Mouse (Mus musculus) embryonic stem cell, embryonic (primary cell): ENCODE data around the gene Tns4.

Experiments
- CTCF ChIA-PET, 4 experiments: fragments of 300-600 bp in 2 of 4; fragments of 350-600 bp in 2 of 4; sonication (Branson Sonifier 250); formaldehyde crosslinking; loops; one replicate each; lab custom pipeline; 2022; ENCODE audit warnings: inconsistent platforms in 2 of 4; lab: Charles Lee
- POLR2A ChIA-PET, 4 experiments: fragments of 300-600 bp in 2 of 4; fragments of 350-600 bp in 2 of 4; sonication (Branson Sonifier 250); formaldehyde crosslinking; loops; one replicate each; lab custom pipeline; 2022; ENCODE audit warnings: antibody characterized with exemption in 4 of 4, inconsistent platforms in 1 of 4; lab: Charles Lee

Gene Tns4

DNA sequence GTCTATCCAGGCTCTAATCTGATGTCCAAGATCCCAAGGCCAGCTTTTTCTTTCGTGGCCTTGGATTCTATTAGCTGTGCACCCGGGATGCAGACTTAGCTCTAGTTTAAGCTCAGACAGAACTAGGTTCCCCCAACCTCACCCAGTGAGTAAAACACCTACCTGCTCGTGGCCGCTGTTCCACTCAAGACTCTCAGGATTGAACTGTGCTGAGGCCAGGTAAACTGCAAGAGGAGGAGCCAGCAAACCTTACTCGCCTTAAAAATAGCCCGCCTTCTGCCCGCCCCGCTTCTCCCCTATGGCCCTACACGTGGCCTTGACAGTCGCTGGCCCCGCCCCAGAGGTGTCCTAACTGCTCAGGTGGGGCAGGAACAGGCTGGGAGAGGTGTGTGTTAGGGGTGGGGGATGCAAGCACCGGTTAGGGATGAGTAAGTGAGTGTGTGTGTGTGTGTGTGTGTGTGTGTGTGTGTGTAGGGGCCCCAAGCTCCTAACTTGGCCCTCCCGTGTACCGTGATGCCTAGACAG, at the start of gene Tns4:
Gene Tns4 (minus strand): TSS at position 230 of the 525 bp plus-strand sequence.
- ChIA-PET POLR2A (interaction anchor here in 2 of 4 experiments (0.6 to 1.7 kb wide), 6 partner anchors 11 to 135 kb away, joined by 3 to 6 read pairs (median 4); no protein-coding TSS in a partner anchor), CTCF (interaction anchor here in 3 of 4 experiments (0.6 to 2.9 kb wide), 7 partner anchors 21 to 61 kb away, joined by 3 to 16 read pairs (median 5); no protein-coding TSS in a partner anchor)

GRCm38 (mm10) chr11:99137385-99137784, 48.3 kb upstream of the Tns4 start:
- POLR2A ChIA-PET: interaction anchor here in 2 of 4 experiments (1.0 to 1.3 kb wide), 3 partner anchors 27 to 113 kb away, joined by 3 read pairs; partner anchors contain the start of gene Top2a (in 1 of the 2)
- CTCF ChIA-PET: interaction anchor here in 2 of 4 experiments (0.5 to 1.4 kb wide), 3 partner anchors 10 to 205 kb away, joined by 3 read pairs; no protein-coding TSS in a partner anchor

DNA sequence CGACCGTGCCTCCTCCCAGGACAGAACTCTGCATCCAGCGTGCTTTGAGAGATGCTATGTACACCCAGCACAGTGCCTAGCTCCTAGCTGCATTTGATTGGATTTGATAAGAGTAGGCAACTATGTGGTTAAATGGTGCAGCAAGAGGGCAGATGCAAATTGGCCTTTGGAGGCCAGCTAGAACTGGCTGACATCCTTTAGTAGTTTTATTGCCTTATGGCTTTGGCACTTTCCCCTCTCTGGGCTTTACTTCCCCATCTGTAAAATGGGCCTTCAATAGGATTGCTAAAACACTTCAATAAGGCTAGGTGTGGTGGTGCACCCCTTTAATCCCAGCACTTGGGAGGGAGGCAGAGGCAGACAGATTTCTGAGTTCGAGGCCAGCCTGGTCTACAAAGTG, 47.9 kb upstream of the Tns4 start:
- POLR2A ChIA-PET: interaction anchor here in 2 of 4 experiments (1.0 to 1.3 kb wide), 3 partner anchors 27 to 150 kb away, joined by 3 to 6 read pairs (median 3); no protein-coding TSS in a partner anchor
- CTCF ChIA-PET: interaction anchor here in 3 of 4 experiments (0.5 to 1.4 kb wide), 5 partner anchors 10 to 205 kb away, joined by 3 to 4 read pairs (median 3); no protein-coding TSS in a partner anchor

GRCm38 (mm10) chr11:99136361-99136760, 47.3 kb upstream of the Tns4 start:
- POLR2A ChIA-PET: interaction anchor here in 3 of 4 experiments (0.7 to 1.6 kb wide), 5 partner anchors 26 to 149 kb away, joined by 3 to 6 read pairs (median 3); partner anchors contain the start of gene Top2a (in 1 of the 3)
- CTCF ChIA-PET: interaction anchor here in 3 of 4 experiments (0.6 to 1.4 kb wide), 5 partner anchors 11 to 121 kb away, joined by 3 to 7 read pairs (median 3); no protein-coding TSS in a partner anchor

GRCm38 (mm10) chr11:99135047-99135440, 45.9 kb upstream of the Tns4 start:
- ChIA-PET POLR2A (interaction anchor here in 2 of 4 experiments (0.7 to 3.2 kb wide), 6 partner anchors 9 to 111 kb away, joined by 3 to 17 read pairs (median 3); partner anchors contain the start of gene Top2a (in 1 of the 2)), CTCF (interaction anchor here in 3 of 4 experiments (0.6 to 1.0 kb wide), 5 partner anchors 10 to 126 kb away, joined by 3 to 5 read pairs (median 3); no protein-coding TSS in a partner anchor)

GRCm38 (mm10) chr11:99134266-99135046, 45.4 kb upstream of the Tns4 start:
- ChIA-PET CTCF (interaction anchor here (0.6 to 1.0 kb wide), 6 partner anchors 9 to 1059 kb away, joined by 3 to 5 read pairs (median 3); partner anchors contain the start of gene Krt9 (in 1 of the 4)), POLR2A (interaction anchor here in 3 of 4 experiments (0.6 to 3.2 kb wide), 8 partner anchors 9 to 111 kb away, joined by 3 to 17 read pairs (median 4); partner anchors contain the start of gene Top2a (in 1 of the 3))

DNA sequence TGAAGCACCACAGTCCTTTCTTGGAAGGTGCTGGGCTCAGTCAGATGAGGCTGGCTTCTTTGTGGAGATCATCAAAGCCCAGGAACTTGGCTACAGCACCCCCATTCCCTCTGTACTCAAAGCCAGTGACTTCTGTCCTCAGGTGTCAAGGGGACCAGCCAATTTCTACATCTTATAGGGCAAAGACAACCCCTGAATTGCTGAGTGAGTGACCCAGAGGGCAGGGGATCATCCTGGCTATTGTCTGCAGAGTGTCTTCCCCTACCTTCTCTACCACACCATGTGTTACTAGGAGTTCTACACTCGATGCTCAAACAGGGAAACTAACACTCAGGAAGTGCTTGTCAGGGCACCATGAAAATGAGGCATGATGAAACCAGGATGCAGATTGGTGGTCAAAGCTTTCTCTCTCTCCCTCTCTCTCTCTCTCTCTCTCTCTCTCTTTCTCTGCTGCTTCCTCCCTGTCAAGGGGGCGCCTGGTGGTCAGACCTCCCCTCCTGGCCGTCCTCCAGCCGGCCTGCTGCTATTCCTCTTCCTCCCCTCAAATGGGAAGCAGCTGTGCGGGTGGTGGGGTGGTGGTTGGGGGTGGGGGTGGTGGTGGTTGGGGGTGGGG, 44.3 kb upstream of the Tns4 start:
- ChIA-PET CTCF (no interaction called here), POLR2A (interaction anchor here in 2 of 4 experiments (0.7 to 3.2 kb wide), 6 partner anchors 8 to 78 kb away, joined by 3 to 17 read pairs (median 3); no protein-coding TSS in a partner anchor)

GRCm38 (mm10) chr11:99132091-99132730, 43.1 kb upstream of the Tns4 start:
- CTCF ChIA-PET: interaction anchor here in 3 of 4 experiments (0.5 to 1.6 kb wide), 11 partner anchors 10 to 198 kb away, joined by 3 to 7 read pairs (median 3); partner anchors contain the start of gene Igfbp4 (in 1 of the 3)
- POLR2A ChIA-PET: interaction anchor here in 3 of 4 experiments (0.6 to 2.1 kb wide), 17 partner anchors 8 to 1188 kb away, joined by 3 to 8 read pairs (median 3); partner anchors contain the start of gene Cdc6 (in 1 of the 3)

DNA sequence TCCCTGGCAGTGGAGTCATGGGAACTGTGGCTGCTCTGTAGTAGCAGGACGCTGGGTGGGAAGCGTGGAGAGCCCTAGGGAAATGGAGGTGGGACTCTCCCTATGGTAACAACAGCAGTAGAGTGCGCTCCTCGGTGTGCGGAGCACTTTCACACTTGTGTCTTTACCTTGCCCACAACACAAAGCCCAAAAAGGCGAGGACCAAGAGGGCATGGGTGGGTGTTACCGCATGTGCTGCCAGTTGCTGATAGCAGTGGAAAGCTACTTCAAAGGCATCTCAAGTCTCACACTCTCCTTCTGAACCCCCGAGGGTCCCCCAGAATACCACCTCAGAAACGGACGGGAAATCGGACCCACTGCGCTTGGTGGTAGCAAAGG, 42.3 kb upstream of the Tns4 start:
- POLR2A ChIA-PET: interaction anchor here in 3 of 4 experiments (0.6 to 2.1 kb wide), 14 partner anchors 8 to 1189 kb away, joined by 3 to 8 read pairs (median 4); partner anchors contain the start of gene Cdc6 (in 1 of the 3)
- CTCF ChIA-PET: interaction anchor here in 3 of 4 experiments (0.6 to 1.6 kb wide), 10 partner anchors 9 to 197 kb away, joined by 3 to 7 read pairs (median 4); partner anchors contain the start of gene Igfbp4 (in 1 of the 3)

DNA sequence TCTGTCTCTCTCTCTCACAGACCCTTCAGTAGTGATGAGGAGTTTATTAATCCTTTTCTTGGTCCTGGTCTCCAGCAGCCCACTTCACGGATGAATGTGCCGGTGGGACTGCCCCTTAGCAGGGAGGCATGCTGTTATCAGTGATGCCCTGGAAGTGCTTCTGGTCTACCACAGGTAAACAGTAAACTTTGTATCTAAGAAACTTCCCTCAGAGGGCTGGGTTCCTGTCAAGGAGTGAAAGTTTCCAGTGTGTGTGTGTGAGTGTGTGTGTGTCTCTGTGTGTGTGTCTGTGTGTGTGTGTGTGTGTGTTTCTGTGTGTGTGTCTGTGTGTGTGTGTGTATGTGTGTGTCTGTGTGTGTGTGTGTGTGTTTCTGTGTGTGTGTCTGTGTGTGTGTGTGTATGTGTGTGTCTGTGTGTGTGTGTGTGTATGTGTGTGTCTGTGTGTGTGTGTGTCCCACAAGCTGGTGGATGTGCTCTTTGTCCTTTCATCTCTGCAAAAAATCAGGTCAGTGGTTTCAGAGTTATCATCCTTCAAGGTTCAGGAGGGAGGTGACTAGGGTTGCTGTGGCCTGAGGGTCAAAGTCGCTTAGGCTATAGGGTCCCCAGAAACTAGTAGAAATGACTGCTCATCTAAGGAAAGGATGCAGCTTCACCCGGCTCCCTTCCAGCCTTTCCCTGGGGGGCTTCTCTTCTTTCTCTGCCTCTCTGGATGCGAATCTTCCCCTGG, 41.8 kb upstream of the Tns4 start:
- CTCF ChIA-PET: interaction anchor here in 3 of 4 experiments (0.7 to 1.6 kb wide), 6 partner anchors 8 to 158 kb away, joined by 3 to 5 read pairs (median 4); no protein-coding TSS in a partner anchor

DNA sequence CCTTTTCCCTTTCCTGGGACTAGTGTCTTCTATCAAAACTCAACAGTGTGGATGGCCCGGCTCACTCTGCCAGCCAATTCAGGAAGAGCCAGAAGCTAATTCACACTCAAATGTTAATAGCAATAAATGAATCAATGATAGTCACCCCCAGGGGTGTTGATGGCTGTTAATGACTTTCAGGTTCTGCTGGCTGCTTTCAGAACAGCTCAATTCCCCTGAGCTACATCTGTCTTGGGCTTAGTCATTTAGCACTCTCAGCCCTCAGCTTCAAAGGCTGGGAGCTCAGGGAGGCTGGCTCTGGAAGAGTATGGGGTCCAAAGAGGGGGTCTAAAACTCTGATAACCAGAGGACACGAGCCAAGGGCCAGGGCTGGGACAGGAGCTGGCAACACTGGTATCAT, 40.2 kb upstream of the Tns4 start:
- CTCF ChIA-PET: interaction anchor here in 3 of 4 experiments (0.6 to 0.9 kb wide), 5 partner anchors 19 to 1182 kb away, joined by 3 to 9 read pairs (median 3); no protein-coding TSS in a partner anchor
- POLR2A ChIA-PET: interaction anchor here in 2 of 4 experiments (0.5 to 1.6 kb wide), 5 partner anchors 9 to 1008 kb away, joined by 3 to 6 read pairs (median 4); no protein-coding TSS in a partner anchor

More for the DNA sequence above, 41.8 kb upstream of the Tns4 start:
- POLR2A ChIA-PET: interaction anchor here in 3 of 4 experiments (0.8 to 2.1 kb wide), 6 partner anchors 10 to 14 kb away, joined by 3 to 8 read pairs (median 6); no protein-coding TSS in a partner anchor

- ChIA-PET POLR2A (interaction anchor here in 2 of 4 experiments (0.8 to 1.6 kb wide), 5 partner anchors 8 to 165 kb away, joined by 3 to 6 read pairs (median 4); no protein-coding TSS in a partner anchor), CTCF (interaction anchor here in 2 of 4 experiments (0.6 to 1.5 kb wide), 5 partner anchors 22 to 398 kb away, joined by 3 to 4 read pairs (median 4); no protein-coding TSS in a partner anchor)
These were observed 38.9 kb upstream of the Tns4 start for GRCm38 (mm10) chr11:99127785-99128682.

- ChIA-PET CTCF (interaction anchor here in 3 of 4 experiments (0.6 to 1.5 kb wide), 9 partner anchors 15 to 246 kb away, joined by 3 to 6 read pairs (median 4); no protein-coding TSS in a partner anchor), POLR2A (interaction anchor here in 3 of 4 experiments (0.6 to 1.4 kb wide), 4 partner anchors 75 to 151 kb away, joined by 3 to 4 read pairs (median 3); no protein-coding TSS in a partner anchor)
These were observed 37.6 kb upstream of the Tns4 start for GRCm38 (mm10) chr11:99126482-99127253.

- ChIA-PET POLR2A (interaction anchor here in 2 of 4 experiments (0.7 to 1.2 kb wide), 7 partner anchors 9 to 1196 kb away, joined by 3 to 6 read pairs (median 4); no protein-coding TSS in a partner anchor), CTCF (interaction anchor here (0.6 to 1.8 kb wide), 44 partner anchors 9 to 457 kb away, joined by 3 to 16 read pairs (median 4); partner anchors contain the start of gene Gjd3 (in 1 of the 4))
These were observed 35.5 kb upstream of the Tns4 start for GRCm38 (mm10) chr11:99124635-99125029.
